Mouse (Mus musculus) liver, embryonic 14.5 days (tissue): ENCODE results near the gene Ccne1.

ENCODE experiments used
- CTCF ChIP-seq: IDR thresholded peaks from 2 replicates; pipeline ENCODE4 v1.5.1; 2016; ENCODE audit warnings: antibody characterized with exemption, low read depth, control low read depth
- EP300 ChIP-seq: IDR thresholded peaks from 2 replicates; pipeline ENCODE4 v1.6.1; 2016; ENCODE audit warnings: antibody characterized with exemption, low read depth

GRCm38 (mm10) chr7:38084778-38085572 lies 22.4 kb downstream of the Ccne1 start:
- TF ChIP-seq CTCF (no peak), EP300 (no peak)
